Mouse (Mus musculus) embryonic facial prominence, embryonic 10.5 days (tissue): Measurements from ENCODE around the gene Tanc1. TPM values are rescaled to one million over a fixed set of nuclear protein-coding genes. Genes with fewer than 3 reads are reported as not detected.

ENCODE experiments used
- DNase-seq: peaks from one replicate; pipeline ENCODE4 v3.0.0-alpha.2; 2017; ENCODE audit warnings: low spot score
- H3K27ac ChIP-seq: fragments of 300-500 bp; sonication (generic); replicated peaks from 2 replicates; pipeline ENCODE4 v1.5.1; 2016; ENCODE audit warnings: mild to moderate bottlenecking
- H3K27me3 ChIP-seq: fragments of 300-500 bp; sonication (generic); replicated peaks from 2 replicates; pipeline ENCODE4 v1.6.1; 2016; ENCODE audit warnings: low read depth, mild to moderate bottlenecking; ENCODE audit not compliant: poor library complexity, severe bottlenecking
- H3K36me3 ChIP-seq: fragments of 300-500 bp; sonication (generic); replicated peaks from 2 replicates; pipeline ENCODE4 v1.6.1; 2016; ENCODE audit warnings: mild to moderate bottlenecking, moderate library complexity
- H3K4me1 ChIP-seq: fragments of 300-500 bp; sonication (generic); 2 replicates; pipeline ENCODE4 v1.6.1; 2016
- H3K4me3 ChIP-seq: fragments of 300-500 bp; sonication (generic); 2 replicates; pipeline ENCODE4 v1.5.1; 2016; ENCODE audit warnings: mild to moderate bottlenecking, moderate library complexity
- H3K9me3 ChIP-seq: fragments of 300-500 bp; sonication (generic); 2 replicates; pipeline ENCODE4 v1.6.1; 2016; ENCODE audit warnings: mild to moderate bottlenecking
- WGBS: fragments of 180-500 bp; shearing (Covaris S2); methylation state at CpG from one replicate; pipeline ENCODE4 v1.1.7; 2016; 5-methylcytosine and 5-hydroxymethylcytosine counted together
- polyA plus RNA-seq: library from polyadenylated mRNA; unstranded; fragments of >200 nt; fragmentation: Nextera tagmentation; extraction: Ambion mirVana; gene quantifications from 2 replicates; pipeline ENCODE4 v1.2.1, GENCODE M21; 2016

Tanc1 gene
- polyA plus RNA-seq, 1 experiment from 2014 or later = 41.2 TPM

GRCm38 (mm10) chr2:59660891-59661805 lies 49.3 kb downstream of the Tanc1 start:
- WGBS = 57% methylated on average over 16 of the region's 16 CpGs
- Histone ChIP-seq H3K27me3 (no peaks in the 10 kb centered on the region), H3K9me3 (no peaks in the 10 kb centered on the region), H3K36me3 (0 out of 2 replicates have a peak, but pooled peaks cover 6% of the 10 kb centered on the region), H3K4me3 (no peak overlapping the region), H3K27ac (peak overlapping the region; percentile 69), H3K4me1 (peaks cover 48% of the 10 kb centered on the region)
- DNase-seq = no peak

GRCm38 (mm10) chr2:59664803-59665567 lies 53.1 kb downstream of the Tanc1 start:
- H3K4me1 ChIP-seq = peaks cover 29% of the 10 kb centered on the region
- no peaks in the 10 kb centered on the region; the same call in 1 of the 2 replicates for H3K36me3 ChIP-seq
- no peaks in the 10 kb centered on the region for H3K9me3 ChIP-seq
- DNase-seq = no peak
- H3K4me3 ChIP-seq = no peak overlapping the region
- H3K27me3 ChIP-seq = no peaks in the 10 kb centered on the region
- no peak overlapping the region for H3K27ac ChIP-seq
- WGBS = 87% methylated on average over 16 of the region's 16 CpGs

- 89% methylated on average over 5 of the region's 5 CpGs for WGBS
- Histone ChIP-seq H3K36me3 (no peaks in the 10 kb centered on the region; the same call in 1 of the 2 replicates), H3K9me3 (no peaks in the 10 kb centered on the region)
Observed at GRCm38 (mm10) chr2:59666533-59666932, 54.7 kb downstream of the Tanc1 start.

GRCm38 (mm10) chr2:59670087-59671060 lies 58.5 kb downstream of the Tanc1 start:
- Histone ChIP-seq H3K27me3 (no peaks in the 10 kb centered on the region), H3K27ac (peak overlapping the region; percentile 26), H3K36me3 (peaks cover 7% of the 10 kb centered on the region; the same call in 1 of the 2 replicates), H3K4me1 (peaks cover 57% of the 10 kb centered on the region), H3K9me3 (no peaks in the 10 kb centered on the region), H3K4me3 (no peak overlapping the region)
- no peak for DNase-seq
- WGBS = 46% methylated on average over 15 of the region's 15 CpGs

More at GRCm38 (mm10) chr2:59666533-59666932, 54.7 kb downstream of the Tanc1 start:
- no peak overlapping the region for H3K27ac ChIP-seq
- H3K4me3 ChIP-seq = no peak overlapping the region
- no peaks in the 10 kb centered on the region for H3K27me3 ChIP-seq
- peaks cover 29% of the 10 kb centered on the region for H3K4me1 ChIP-seq
- DNase-seq = no peak

- no peak for DNase-seq
- Histone ChIP-seq H3K9me3 (no peaks in the 10 kb centered on the region), H3K27ac (peak overlapping the region; percentile 44; the same call in 1 of the 2 replicates), H3K4me3 (no peak overlapping the region), H3K27me3 (no peaks in the 10 kb centered on the region), H3K4me1 (peaks cover 70% of the 10 kb centered on the region), H3K36me3 (peaks cover 7% of the 10 kb centered on the region; the same call in 1 of the 2 replicates)
- WGBS = 37% methylated on average over 8 of the region's 8 CpGs
Observed at GRCm38 (mm10) chr2:59671671-59672070, 59.8 kb downstream of the Tanc1 start.

- Histone ChIP-seq H3K36me3 (peaks cover 7% of the 10 kb centered on the region; the same call in 1 of the 2 replicates), H3K4me3 (no peak overlapping the region), H3K27me3 (no peaks in the 10 kb centered on the region), H3K4me1 (peaks cover 72% of the 10 kb centered on the region), H3K27ac (peak overlapping the region; percentile 44; the same call in 1 of the 2 replicates), H3K9me3 (no peaks in the 10 kb centered on the region)
- no peak for DNase-seq
- WGBS = 9% methylated on average over 4 of the region's 4 CpGs
Observed at GRCm38 (mm10) chr2:59672086-59672485, 60.2 kb downstream of the Tanc1 start.

GRCm38 (mm10) chr2:59672686-59673085 lies 60.8 kb downstream of the Tanc1 start:
- 51% methylated on average over 8 of the region's 8 CpGs for WGBS

GRCm38 (mm10) chr2:59673351-59673750 lies 61.5 kb downstream of the Tanc1 start:
- no peaks in the 10 kb centered on the region for H3K9me3 ChIP-seq
- no peak for DNase-seq
- no peaks in the 10 kb centered on the region for H3K27me3 ChIP-seq
- H3K36me3 ChIP-seq = peaks cover 7% of the 10 kb centered on the region; the same call in 1 of the 2 replicates
- H3K27ac ChIP-seq = peak overlapping the region; percentile 51; the same call in 1 of the 2 replicates
- no peak overlapping the region for H3K4me3 ChIP-seq
- H3K4me1 ChIP-seq = peaks cover 81% of the 10 kb centered on the region
- 80% methylated on average over 6 of the region's 6 CpGs for WGBS

More at GRCm38 (mm10) chr2:59672686-59673085, 60.8 kb downstream of the Tanc1 start:
- Histone ChIP-seq H3K4me3 (no peak overlapping the region), H3K27ac (peak overlapping the region; percentile 51), H3K9me3 (no peaks in the 10 kb centered on the region), H3K36me3 (peaks cover 7% of the 10 kb centered on the region; the same call in 1 of the 2 replicates), H3K27me3 (no peaks in the 10 kb centered on the region), H3K4me1 (peaks cover 77% of the 10 kb centered on the region)
- no peak for DNase-seq

- peaks cover 84% of the 10 kb centered on the region for H3K4me1 ChIP-seq
- peaks cover 7% of the 10 kb centered on the region; the same call in 1 of the 2 replicates for H3K36me3 ChIP-seq
- H3K4me3 ChIP-seq = no peak overlapping the region
- H3K27me3 ChIP-seq = no peaks in the 10 kb centered on the region
- WGBS = 34% methylated on average over 1 of the region's 1 CpGs
- no peaks in the 10 kb centered on the region for H3K9me3 ChIP-seq
- H3K27ac ChIP-seq = peak overlapping the region; percentile 60; the same call in 1 of the 2 replicates
- DNase-seq = peak; percentile 77
Observed at GRCm38 (mm10) chr2:59673877-59674276, 62.0 kb downstream of the Tanc1 start.

- H3K27ac ChIP-seq = peak overlapping the region; percentile 74
Observed at GRCm38 (mm10) chr2:59675270-59675995, 63.6 kb downstream of the Tanc1 start.

GRCm38 (mm10) chr2:59676041-59676440 lies 64.2 kb downstream of the Tanc1 start:
- Histone ChIP-seq H3K27ac (peak overlapping the region; percentile 74), H3K27me3 (no peaks in the 10 kb centered on the region), H3K9me3 (no peaks in the 10 kb centered on the region), H3K36me3 (peaks cover 7% of the 10 kb centered on the region; the same call in 1 of the 2 replicates), H3K4me1 (peaks cover 91% of the 10 kb centered on the region), H3K4me3 (no peak overlapping the region)
- 71% methylated on average over 6 of the region's 6 CpGs for WGBS
- no peak for DNase-seq

More at GRCm38 (mm10) chr2:59675270-59675995, 63.6 kb downstream of the Tanc1 start:
- Histone ChIP-seq H3K36me3 (peaks cover 7% of the 10 kb centered on the region; the same call in 1 of the 2 replicates), H3K4me3 (no peak overlapping the region), H3K4me1 (peaks cover 91% of the 10 kb centered on the region), H3K9me3 (no peaks in the 10 kb centered on the region), H3K27me3 (no peaks in the 10 kb centered on the region)
- peak; percentile 52 for DNase-seq
- WGBS = 21% methylated on average over 17 of the region's 17 CpGs
